In the genomic region with DNA sequence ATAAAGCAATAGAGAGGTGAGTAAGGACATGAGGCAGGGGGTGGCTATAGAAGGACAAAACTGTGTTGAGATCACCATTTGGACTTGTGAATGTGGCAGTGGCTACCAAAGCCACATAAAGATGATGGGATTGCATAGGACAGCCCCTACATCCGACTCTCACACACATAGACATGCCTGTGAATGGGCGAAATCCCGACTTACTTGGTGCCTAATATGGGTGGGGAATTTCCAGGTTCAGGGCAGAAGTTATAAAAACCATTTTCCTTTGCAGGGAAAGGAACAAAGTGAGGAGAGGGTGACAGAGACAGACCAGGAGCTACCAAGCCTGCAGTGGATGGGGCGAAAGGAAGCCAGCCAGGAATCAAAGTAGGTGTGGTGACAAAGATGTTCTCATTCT, we compare ENCODE assay signal across 36 mouse cellular contexts. TPM values are rescaled to one million over a fixed set of nuclear protein-coding genes. Genes with fewer than 3 reads are reported as not detected.
"Had no signal": no experiment of that assay in that cellular context is flagged by ENCODE, and none has a peak within 500 bp of the region (broad histone marks: within the 10 kb centered on the region; RNA-seq: fewer than 3 reads in every experiment).

No protein-coding gene starts in this region.

- DNase-seq: left cerebral cortex, postnatal 4 days; liver; liver, embryonic 13.5 days; liver, postnatal 0 days; lung, adult 18-20 months; lung, adult 2 months; lung, embryonic 14.5 days; lung, postnatal 10 days; lung, postnatal 14 days; lung, postnatal 36 days; lung, postnatal 4 days; midbrain, embryonic 14.5 days had no signal

- H3K27me3 ChIP-seq: limb, embryonic 12.5 days; limb, embryonic 15.5 days; liver, embryonic 13.5 days; lung, embryonic 15.5 days; midbrain, embryonic 15.5 days; neural tube, embryonic 12.5 days had no signal

- H3K9me3 ChIP-seq: limb, embryonic 10.5 days; limb, embryonic 12.5 days; limb, embryonic 13.5 days; limb, embryonic 15.5 days; liver, embryonic 12.5 days; liver, embryonic 13.5 days; liver, embryonic 15.5 days; lung, embryonic 15.5 days; midbrain, embryonic 12.5 days; midbrain, embryonic 15.5 days had no signal

- H3K4me3 ChIP-seq: limb, embryonic 10.5 days; limb, embryonic 12.5 days; limb, embryonic 13.5 days; limb, embryonic 15.5 days; liver, embryonic 12.5 days; liver, embryonic 13.5 days; liver, embryonic 15.5 days; lung, embryonic 15.5 days; megakaryocyte, embryonic 14.5 days; midbrain, embryonic 10.5 days; midbrain, embryonic 12.5 days; midbrain, embryonic 13.5 days; midbrain, embryonic 15.5 days; myocyte; neural tube, embryonic 12.5 days had no signal

- H3K4me1 ChIP-seq: limb, embryonic 10.5 days; limb, embryonic 12.5 days; limb, embryonic 13.5 days; limb, embryonic 15.5 days; liver, embryonic 12.5 days; liver, embryonic 13.5 days; liver, embryonic 15.5 days; lung, embryonic 15.5 days; megakaryocyte, embryonic 14.5 days; midbrain, embryonic 10.5 days; midbrain, embryonic 13.5 days; midbrain, embryonic 15.5 days; neural tube, embryonic 12.5 days had no signal

- H3K27ac ChIP-seq: limb, embryonic 10.5 days; limb, embryonic 12.5 days; limb, embryonic 13.5 days; limb, embryonic 15.5 days; liver, embryonic 12.5 days; liver, embryonic 13.5 days; liver, embryonic 14.5 days; liver, embryonic 15.5 days; lung, embryonic 15.5 days; macrophage; midbrain, embryonic 10.5 days; midbrain, embryonic 12.5 days; midbrain, embryonic 13.5 days; midbrain, embryonic 15.5 days; neural tube, embryonic 12.5 days had no signal

- H3K36me3 ChIP-seq: liver, embryonic 12.5 days; liver, embryonic 13.5 days; liver, embryonic 15.5 days; lung, embryonic 15.5 days had no signal

RNA-seq across cellular contexts. Expression of gene Tdrd6, which starts 7.0 kb away (rescaled TPM):
- total RNA-seq: liver, adult 2 months; megakaryocyte progenitor cell, adult 5-6 weeks; megakaryocyte, adult 5-6 weeks; megakaryocyte-erythroid progenitor cell, adult 5-6 weeks; monocyte, adult 5-6 weeks had no signal
- polyA plus RNA-seq: limb, embryonic 10.5 days; liver, adult 2 months; liver, embryonic 12.5 days; liver, embryonic 15.5 days; liver, embryonic 16.5 days; liver, postnatal 0 days; lung, embryonic 14.5 days; lung, embryonic 15.5 days; lung, embryonic 16.5 days; macrophage; midbrain, embryonic 11.5 days; midbrain, embryonic 12.5 days had no signal

RNA-seq across cellular contexts. Expression of gene Cyp39a1, which starts 30.1 kb away (rescaled TPM):
- total RNA-seq: megakaryocyte-erythroid progenitor cell, adult 5-6 weeks had no signal
